In genomic region chr10:80165392-80166128, GRCm38 (mm10) we compare ENCODE assay signal across 7 mouse cellular contexts. TPM values are rescaled to one million over a fixed set of nuclear protein-coding genes. Genes with fewer than 3 reads are reported as not detected.
DNase-seq lines count a peak whose midpoint lies in the region; ATAC-seq and TF ChIP-seq lines count a peak whose summit lies in the region.

Gene Cirbp (plus strand): TSS chr10:80165985.

- in situ Hi-C loops in CH12.LX (cut with MboI; ENCODE audit: low pct_ligation_motif_present, low pct_unique_long_range_greater_than_20kb, low sequenced_read_pairs), result no loop called here

- peak within 1 kb of the TSS; percentile 95 for H3K4me2 ChIP-seq in CH12.LX (ENCODE audit: insufficient read depth, low read depth, poor library complexity, severe bottlenecking)
- H3K4me2 ChIP-seq in embryonic facial prominence, embryonic 14.5 days (ENCODE audit: low read depth, low read length), result peak within 1 kb of the TSS; percentile 93
- peak within 1 kb of the TSS; percentile 86 for H3K4me2 ChIP-seq in heart, embryonic 13.5 days
- H3K4me2 ChIP-seq in kidney, embryonic 16.5 days (replicated peaks; ENCODE audit: low read depth, low read length), result peak within 1 kb of the TSS; percentile 92
- H3K4me2 ChIP-seq in liver, embryonic 13.5 days, result peak within 1 kb of the TSS; percentile 96

- TF ChIP-seq CTCF in CH12.LX (conservative IDR thresholded peaks at IDR 0.05 in 1 of 2, IDR thresholded peaks at IDR 0.05 in 1 of 2; ENCODE audit: low read depth in 2 of 2, low read length in 2 of 2), result no peak; a peak in 1 of 4 replicates

- 14% methylated on average over 20 of the region's 20 CpGs for WGBS in embryonic facial prominence, embryonic 14.5 days
- WGBS in heart, embryonic 13.5 days, result 11% methylated on average over 20 of the region's 20 CpGs
- WGBS in kidney, embryonic 16.5 days, result 18% methylated on average over 20 of the region's 20 CpGs
- 30% methylated on average over 20 of the region's 20 CpGs for WGBS in liver, embryonic 13.5 days (ENCODE audit: insufficient replicate concordance)

- peaks cover 9 to 13% of the 10 kb centered on the region in 2 experiments for H3K36me3 ChIP-seq in CH12.LX (replicated peaks in 1 of 2; ENCODE audit: control insufficient read depth in 1 of 2, insufficient read depth in 1 of 2, low read length in 1 of 2)
- peaks cover 10% of the 10 kb centered on the region for H3K36me3 ChIP-seq in embryonic facial prominence, embryonic 14.5 days (ENCODE audit: control insufficient read depth, insufficient read depth, low read length)
- H3K36me3 ChIP-seq in heart, embryonic 13.5 days, result peaks cover 15% of the 10 kb centered on the region
- H3K36me3 ChIP-seq in kidney, embryonic 16.5 days (ENCODE audit: insufficient read depth, low read length), result peaks cover 9% of the 10 kb centered on the region
- H3K36me3 ChIP-seq in liver, embryonic 13.5 days, result peaks cover 11% of the 10 kb centered on the region

- H3K4me3 ChIP-seq in CH12.LX (replicated peaks in 1 of 3; ENCODE audit: low read depth in 2 of 3, low read length in 2 of 3, poor library complexity in 1 of 3), result peak within 1 kb of the TSS in 2 of 3 experiments; percentile 40 to 61
- H3K4me3 ChIP-seq in embryonic facial prominence, embryonic 14.5 days (ENCODE audit: low read depth, low read length), result peak within 1 kb of the TSS; percentile 40
- peak within 1 kb of the TSS; percentile 51 for H3K4me3 ChIP-seq in heart, embryonic 13.5 days
- peak within 1 kb of the TSS; percentile 51 for H3K4me3 ChIP-seq in kidney, embryonic 16.5 days (ENCODE audit: low read length)
- peak within 1 kb of the TSS; percentile 83 for H3K4me3 ChIP-seq in liver, embryonic 13.5 days (replicated peaks)

- DNase-seq in CH12.LX (ENCODE audit: extremely low read depth), result no peak
- DNase-seq in embryonic facial prominence, embryonic 14.5 days (ENCODE audit: low spot score), result peak; percentile 74
- DNase-seq in liver, embryonic 13.5 days, result no peak
- peak; percentile 83 for DNase-seq in retina, postnatal 1 day

- dilution Hi-C loops in CH12.LX (cut with MboI; ENCODE audit: extremely low pct_ligation_motif_present, extremely low pct_unique_long_range_greater_than_20kb, low sequenced_read_pairs), result no loop called here

- H3K9me3 ChIP-seq in CH12.LX (replicated peaks; ENCODE audit: low read length), result no peaks in the 10 kb centered on the region
- no peaks in the 10 kb centered on the region for H3K9me3 ChIP-seq in embryonic facial prominence, embryonic 14.5 days (ENCODE audit: control insufficient read depth, low read length)
- no peaks in the 10 kb centered on the region for H3K9me3 ChIP-seq in heart, embryonic 13.5 days
- no peaks in the 10 kb centered on the region for H3K9me3 ChIP-seq in kidney, embryonic 16.5 days (ENCODE audit: low read length)
- H3K9me3 ChIP-seq in liver, embryonic 13.5 days (replicated peaks), result 0 out of 2 replicates have a peak, but pooled peaks cover under 1% of the 10 kb centered on the region

- no peak for TF ChIP-seq RAD21 in CH12.LX (IDR thresholded peaks at IDR 0.05; ENCODE audit: low read depth, low read length)

- peaks cover 25 to 70% of the 10 kb centered on the region in 2 experiments for H3K4me1 ChIP-seq in CH12.LX (ENCODE audit: control insufficient read depth in 1 of 2, insufficient read depth in 2 of 2)
- peaks cover 45% of the 10 kb centered on the region for H3K4me1 ChIP-seq in embryonic facial prominence, embryonic 14.5 days (ENCODE audit: control insufficient read depth, insufficient read depth, low read length)
- peaks cover 82% of the 10 kb centered on the region for H3K4me1 ChIP-seq in heart, embryonic 13.5 days
- H3K4me1 ChIP-seq in kidney, embryonic 16.5 days (ENCODE audit: insufficient read depth, low read length), result peaks cover 79% of the 10 kb centered on the region
- peaks cover 82% of the 10 kb centered on the region for H3K4me1 ChIP-seq in liver, embryonic 13.5 days (replicated peaks)

- peak; percentile 7; the same call in 1 of the 2 replicates for TF ChIP-seq EP300 in CH12.LX (IDR thresholded peaks at IDR 0.05; ENCODE audit: low read length)

- no peaks in the 10 kb centered on the region for H3K27me3 ChIP-seq in CH12.LX (replicated peaks)
- no peaks in the 10 kb centered on the region for H3K27me3 ChIP-seq in embryonic facial prominence, embryonic 14.5 days (replicated peaks; ENCODE audit: control insufficient read depth, insufficient read depth, low read length)
- H3K27me3 ChIP-seq in heart, embryonic 13.5 days (replicated peaks), result no peaks in the 10 kb centered on the region
- no peaks in the 10 kb centered on the region for H3K27me3 ChIP-seq in kidney, embryonic 16.5 days (ENCODE audit: insufficient read depth, low read length)
- H3K27me3 ChIP-seq in liver, embryonic 13.5 days, result no peaks in the 10 kb centered on the region

- no peak for ATAC-seq in activated CD4-positive, CD25-positive, alpha-beta regulatory T cell, adult 4 months
- ATAC-seq in embryonic facial prominence, embryonic 14.5 days (ENCODE audit: low read depth), result no peak; the same call in 1 of the 2 replicates
- ATAC-seq in heart, embryonic 13.5 days (ENCODE audit: extremely low read depth, insufficient number of reproducible peaks, low FRiP score, low TSS enrichment), result no peak
- no peak for ATAC-seq in kidney, embryonic 16.5 days (ENCODE audit: low FRiP score, low TSS enrichment)
- no peak for ATAC-seq in liver, embryonic 13.5 days (ENCODE audit: low read depth)

- H3K9ac ChIP-seq in CH12.LX (ENCODE audit: insufficient read depth, low read depth), result peak within 1 kb of the TSS; percentile 68
- H3K9ac ChIP-seq in embryonic facial prominence, embryonic 14.5 days (ENCODE audit: low read depth, low read length), result peak within 1 kb of the TSS; percentile 56
- H3K9ac ChIP-seq in heart, embryonic 13.5 days, result peak within 1 kb of the TSS; percentile 78
- peak within 1 kb of the TSS; percentile 100 for H3K9ac ChIP-seq in kidney, embryonic 16.5 days (replicated peaks; ENCODE audit: low read length)
- H3K9ac ChIP-seq in liver, embryonic 13.5 days, result peak within 1 kb of the TSS; percentile 75

- H3K79me2 ChIP-seq in CH12.LX (replicated peaks; ENCODE audit: control insufficient read depth, extremely low read depth, insufficient read depth, poor library complexity, severe bottlenecking), result peaks cover 16% of the 10 kb centered on the region

- TF ChIP-seq POLR2A in CH12.LX (IDR thresholded peaks at IDR 0.05; ENCODE audit: low read depth, low read length), result no peak

- H3K27ac ChIP-seq in CH12.LX (ENCODE audit: insufficient read depth, low read depth), result peak within 1 kb of the TSS; percentile 59
- H3K27ac ChIP-seq in embryonic facial prominence, embryonic 14.5 days (replicated peaks; ENCODE audit: low read depth, low read length), result peak within 1 kb of the TSS; percentile 80
- peak within 1 kb of the TSS; percentile 89 for H3K27ac ChIP-seq in heart, embryonic 13.5 days (replicated peaks)
- peak within 1 kb of the TSS; percentile 90 for H3K27ac ChIP-seq in kidney, embryonic 16.5 days (ENCODE audit: low read length)
- H3K27ac ChIP-seq in liver, embryonic 13.5 days, result peak within 1 kb of the TSS; percentile 84

TF ChIP-seq in CH12.LX, 34 proteins besides CTCF, POLR2A, EP300 and RAD21 (continues in another document):
- TF ChIP-seq SMC3 (IDR thresholded peaks at IDR 0.05; ENCODE audit: low read depth, low read length), result no peak
- no peak for TF ChIP-seq IRF4 (IDR thresholded peaks at IDR 0.05; ENCODE audit: low read depth, low read length)
- TF ChIP-seq BHLHE40 (IDR thresholded peaks at IDR 0.05; ENCODE audit: low read depth, low read length), result no peak
- no peak for TF ChIP-seq HCFC1 (IDR thresholded peaks at IDR 0.05; ENCODE audit: low read depth, low read length)
- TF ChIP-seq TCF12 (IDR thresholded peaks at IDR 0.05; ENCODE audit: low read depth, low read length), result peak; percentile 55; the same call in 1 of the 2 replicates
- 0 out of 2 replicates have a peak, but pooled peaks have one; percentile 4 for TF ChIP-seq ZNF384 (IDR thresholded peaks at IDR 0.05; ENCODE audit: low read depth, low read length)
- no peak for TF ChIP-seq JUND (conservative IDR thresholded peaks at IDR 0.05; ENCODE audit: low read depth, low read length)
- TF ChIP-seq PAX5 (IDR thresholded peaks at IDR 0.05; ENCODE audit: low read length), result no peak
- TF ChIP-seq E2F4 (IDR thresholded peaks at IDR 0.05; ENCODE audit: insufficient replicate concordance, low read depth, low read length), result no peak
- TF ChIP-seq MAFK (IDR thresholded peaks at IDR 0.05; ENCODE audit: insufficient replicate concordance, low read length), result no peak
- TF ChIP-seq ELF1 (IDR thresholded peaks at IDR 0.05; ENCODE audit: low read depth, low read length), result no peak
- no peak for TF ChIP-seq USF1 (IDR thresholded peaks at IDR 0.05; ENCODE audit: low read depth, low read length)
- TF ChIP-seq USF2 (conservative IDR thresholded peaks at IDR 0.05; ENCODE audit: low read depth, low read length), result no peak
- TF ChIP-seq ZMIZ1 (IDR thresholded peaks at IDR 0.05; ENCODE audit: low read depth, low read length), result 0 out of 2 replicates have a peak, but pooled peaks have one; percentile 36
- TF ChIP-seq KAT2A (IDR thresholded peaks at IDR 0.05; ENCODE audit: insufficient replicate concordance, low read length), result no peak
- TF ChIP-seq JUN (IDR thresholded peaks at IDR 0.05; ENCODE audit: insufficient read depth, low read depth, low read length), result no peak
- TF ChIP-seq TBP (conservative IDR thresholded peaks at IDR 0.05; ENCODE audit: low read depth, low read length), result 0 out of 2 replicates have a peak, but pooled peaks have one; percentile 45
- no peak for TF ChIP-seq GABPA (IDR thresholded peaks at IDR 0.05; ENCODE audit: insufficient replicate concordance, low read depth, low read length)
- TF ChIP-seq RCOR1 (conservative IDR thresholded peaks at IDR 0.05; ENCODE audit: low read depth, low read length), result no peak; the same call in 1 of the 2 replicates
- 0 out of 2 replicates have a peak, but pooled peaks have one; percentile 43 for TF ChIP-seq NRF1 (IDR thresholded peaks at IDR 0.05; ENCODE audit: low read depth, low read length)
- peak; percentile 52; the same call in 1 of the 2 replicates for TF ChIP-seq ETS1 (conservative IDR thresholded peaks at IDR 0.05; ENCODE audit: low read depth, low read length)
- peak; percentile 40; the same call in 1 of the 2 replicates for TF ChIP-seq NELFE (IDR thresholded peaks at IDR 0.05; ENCODE audit: low read depth, low read length)

RNA-seq across cellular contexts. Expression of gene Cirbp, which starts in this region (rescaled TPM):
- 28.3 and 34.4 TPM in 2 replicates for total RNA-seq in CH12.LX (2012; rRNA removed)
- 27.0 and 31.9 TPM in 2 replicates for total RNA-seq in CH12.LX (2014; rRNA removed)
- 40.2 and 45.9 TPM in 2 replicates for polyA plus RNA-seq in CH12.LX (2012; ENCODE audit: insufficient read length, low read depth)
- polyA plus RNA-seq in activated CD4-positive, CD25-positive, alpha-beta regulatory T cell, adult 4 months (2017; shearing (Covaris generic)), result 100 to 1,000 TPM; 132 to 177 TPM
- polyA plus RNA-seq in embryonic facial prominence, embryonic 14.5 days (2014; fragmentation: Nextera tagmentation; extraction: Ambion mirVana), result 59.7 and 88.3 TPM in 2 replicates
- polyA plus RNA-seq in heart, embryonic 13.5 days (2015; fragmentation: Nextera tagmentation; extraction: Ambion mirVana), result 87.9 and 96.4 TPM in 2 replicates
- polyA plus RNA-seq in kidney, embryonic 16.5 days (2015; fragmentation: Nextera tagmentation; extraction: Ambion mirVana), result 96.2 and 101 TPM in 2 replicates
- 19.5 and 21.9 TPM in 2 replicates for polyA plus RNA-seq in liver, embryonic 13.5 days (2015; fragmentation: Nextera tagmentation; extraction: Ambion mirVana)

Comparison
In these comparisons a context has a peak if more than half of its experiments do, and no peak if none do; other contexts are left out.
1. DNase-seq: peak in embryonic facial prominence, embryonic 14.5 days (single experiment) and retina, postnatal 1 day (single experiment); none in CH12.LX (single experiment) and liver, embryonic 13.5 days (single experiment).
2. Peak in every context shown above with its lines, with median percentiles within 50 percentile points of each other: H3K27ac ChIP-seq, H3K4me2 ChIP-seq, H3K4me3 ChIP-seq and H3K9ac ChIP-seq.